Mouse (Mus musculus): ENCODE results near the gene Ptms.

Gene Ptms

GRCm38 (mm10) chr6:124919695-124920317 is at the start of gene Ptms:
Gene Ptms (minus strand): TSS chr6:124920103.
- no peak for DNase-seq (ENCODE audit: low read depth in 2 of 2, low spot score in 2 of 2)

GRCm38 (mm10) chr6:124967766-124968165 is 47.9 kb upstream of the Ptms start:
- peak; percentile 31 to 59 for DNase-seq (ENCODE audit: low read depth in 2 of 2, low spot score in 2 of 2)

DNA sequence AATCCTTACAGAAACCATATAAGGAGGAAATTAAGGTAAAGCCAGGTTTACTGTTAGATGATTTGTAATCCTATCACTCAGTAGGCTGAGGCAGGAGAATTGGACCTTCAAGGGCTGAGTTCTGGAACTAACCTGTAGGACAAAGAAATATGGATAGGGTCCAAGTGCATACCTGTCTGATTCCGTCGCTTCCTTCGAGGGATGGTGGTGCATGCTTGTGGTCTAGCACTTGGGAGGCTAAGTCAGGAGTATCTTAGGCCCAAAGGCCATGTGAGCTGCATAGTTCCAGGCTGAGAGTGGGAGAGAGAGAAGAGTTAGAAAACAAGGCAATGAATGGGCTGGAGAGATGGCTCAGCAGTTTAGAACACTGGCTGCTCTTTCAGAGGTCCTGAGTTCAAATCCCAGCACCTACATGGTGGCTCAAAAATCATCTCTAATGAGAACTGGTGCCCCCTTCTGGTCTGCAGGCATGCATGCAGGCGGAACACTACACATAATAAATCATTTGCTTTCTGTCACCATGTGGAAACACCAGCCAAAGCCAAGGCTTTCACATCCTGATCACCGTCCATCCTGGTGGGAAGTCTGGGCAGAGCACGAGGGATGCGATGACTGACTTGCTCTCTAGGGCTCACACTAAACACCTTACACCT is 46.7 kb upstream of the Ptms start:
- peak in 1 of 2 experiments; percentile 5 for DNase-seq (ENCODE audit: low read depth in 2 of 2, low spot score in 2 of 2)

DNA sequence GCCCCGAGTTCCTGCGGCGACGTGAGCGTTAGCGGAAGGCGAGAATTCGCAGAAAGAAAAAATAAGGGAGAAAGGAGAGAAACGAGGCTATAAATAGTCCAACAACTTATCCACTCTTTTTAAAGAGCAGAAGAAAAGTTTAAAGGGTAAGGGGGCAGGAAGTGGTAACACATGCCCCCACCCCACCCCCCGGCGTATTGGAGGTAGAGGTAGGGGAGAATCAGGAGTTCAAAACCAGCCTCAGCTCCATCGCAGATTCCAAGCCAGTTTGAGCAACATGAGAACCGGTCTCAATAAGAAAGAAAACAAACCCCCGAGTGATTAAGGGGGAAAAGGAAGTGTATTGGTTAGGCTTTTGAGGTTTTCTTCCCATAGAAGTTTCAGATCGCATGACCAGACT is 45.8 kb upstream of the Ptms start:
- DNase-seq (ENCODE audit: low read depth in 2 of 2, low spot score in 2 of 2), result no peak

- peak; percentile 92 to 93 for DNase-seq (ENCODE audit: low read depth in 2 of 2, low spot score in 2 of 2)
Measured at GRCm38 (mm10) chr6:124965088-124965719, 45.3 kb upstream of the Ptms start, which contains the start of gene Cops7a. Gene Cops7a (minus strand): TSS chr6:124965538.

DNA sequence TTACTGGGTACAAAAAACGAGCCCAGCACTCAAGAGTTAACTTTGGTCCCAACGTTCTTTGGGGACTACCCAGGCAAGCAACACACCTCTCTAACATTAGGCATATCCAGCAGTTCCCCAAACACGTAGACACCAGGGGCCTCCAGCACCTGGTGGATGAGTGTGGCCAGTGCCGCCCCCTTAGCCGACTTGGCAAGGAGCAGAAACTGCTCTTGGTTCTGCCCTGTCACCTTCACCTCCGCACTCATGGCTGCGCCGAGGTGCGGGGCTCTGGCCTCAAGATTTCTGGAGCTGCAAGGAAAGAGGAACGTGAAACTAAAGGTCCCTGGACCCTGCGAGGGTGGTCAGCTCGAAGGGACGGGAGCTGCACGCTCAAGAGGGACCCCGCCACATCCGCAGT is 44.7 kb upstream of the Ptms start:
- DNase-seq (ENCODE audit: low read depth in 2 of 2, low spot score in 2 of 2), result no peak

DNA sequence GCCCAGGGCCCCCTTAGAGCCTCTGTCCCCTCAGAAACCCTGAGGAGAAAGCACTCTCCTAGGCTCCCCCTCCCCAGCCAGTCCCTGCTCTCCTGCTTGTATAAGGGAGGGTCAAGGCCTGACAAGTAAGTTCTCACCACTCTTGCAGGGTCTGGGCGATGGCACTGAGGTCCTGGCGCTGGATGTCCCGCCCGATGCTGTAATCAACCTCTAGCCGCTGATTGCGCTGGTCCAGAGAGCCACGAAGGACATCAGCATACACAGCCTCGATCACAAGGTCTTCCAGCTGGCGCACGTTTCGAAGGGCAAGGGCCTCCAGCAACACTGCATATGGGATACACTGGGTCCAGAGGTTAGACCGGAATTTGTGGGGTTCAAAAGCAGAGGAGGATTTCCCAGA is 41.1 kb upstream of the Ptms start:
- no peak for DNase-seq (ENCODE audit: low read depth in 2 of 2, low spot score in 2 of 2)

DNA sequence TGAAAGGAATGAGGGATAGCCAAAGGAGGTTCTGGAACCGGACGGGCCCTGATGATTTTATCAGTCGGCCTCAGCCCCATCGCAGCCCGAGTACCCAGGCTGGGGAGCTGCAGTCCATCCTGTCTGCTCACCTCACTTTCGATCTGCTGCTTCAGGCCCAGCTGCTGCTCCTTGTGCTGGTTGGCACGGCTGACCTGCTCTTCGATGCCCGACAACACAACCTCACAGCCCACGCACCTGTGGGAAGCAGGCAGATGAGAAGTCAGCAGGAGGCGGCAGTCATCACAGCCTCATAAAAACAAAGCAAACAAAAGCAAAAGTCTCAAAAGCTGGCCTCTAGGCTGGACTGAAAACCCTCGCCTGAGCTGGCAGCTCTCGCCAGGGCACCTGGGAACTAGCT is 40.1 kb upstream of the Ptms start:
- DNase-seq (ENCODE audit: low read depth in 2 of 2, low spot score in 2 of 2), result no peak

- no peak for DNase-seq (ENCODE audit: low read depth in 2 of 2, low spot score in 2 of 2)
Measured at GRCm38 (mm10) chr6:124958127-124958526, 38.2 kb upstream of the Ptms start.

GRCm38 (mm10) chr6:124955212-124955611 is 35.3 kb upstream of the Ptms start:
- no peak for DNase-seq (ENCODE audit: low read depth in 2 of 2, low spot score in 2 of 2)

DNA sequence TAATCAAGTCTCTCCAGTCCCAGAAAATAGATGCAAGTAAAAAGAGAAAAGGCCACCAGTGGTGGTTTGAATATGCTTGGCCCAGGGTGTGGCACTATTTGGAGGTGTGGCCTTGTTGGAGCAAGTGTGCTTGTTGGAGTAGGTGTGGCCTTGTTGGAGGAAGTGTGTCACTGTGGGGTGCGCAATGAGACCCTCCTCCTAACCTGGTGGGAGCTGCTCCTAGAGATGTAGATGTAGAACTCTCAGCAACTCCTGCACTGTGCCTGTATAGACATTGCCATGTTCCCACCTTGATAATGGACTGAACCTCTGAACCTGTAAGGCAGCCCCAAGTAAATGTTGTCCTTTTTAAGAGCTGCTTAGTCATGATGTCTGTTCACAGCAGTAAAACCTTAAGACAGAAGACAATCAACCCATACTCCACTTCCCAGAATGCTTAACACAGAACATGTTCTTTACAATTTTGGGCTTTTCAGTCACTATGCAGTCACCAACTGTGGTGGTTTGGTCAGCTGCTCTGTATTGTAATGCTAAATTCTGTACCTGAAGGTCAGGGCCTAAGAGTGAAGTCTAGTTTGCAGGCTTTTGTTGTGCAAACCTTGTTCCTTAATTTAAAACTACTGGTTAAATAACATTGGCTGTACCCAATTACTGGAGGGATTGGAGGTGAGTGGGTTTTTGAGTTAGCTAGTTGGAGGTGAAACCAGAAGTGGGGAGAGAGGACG is 34.2 kb upstream of the Ptms start:
- no peak for DNase-seq (ENCODE audit: low read depth in 2 of 2, low spot score in 2 of 2)

DNA sequence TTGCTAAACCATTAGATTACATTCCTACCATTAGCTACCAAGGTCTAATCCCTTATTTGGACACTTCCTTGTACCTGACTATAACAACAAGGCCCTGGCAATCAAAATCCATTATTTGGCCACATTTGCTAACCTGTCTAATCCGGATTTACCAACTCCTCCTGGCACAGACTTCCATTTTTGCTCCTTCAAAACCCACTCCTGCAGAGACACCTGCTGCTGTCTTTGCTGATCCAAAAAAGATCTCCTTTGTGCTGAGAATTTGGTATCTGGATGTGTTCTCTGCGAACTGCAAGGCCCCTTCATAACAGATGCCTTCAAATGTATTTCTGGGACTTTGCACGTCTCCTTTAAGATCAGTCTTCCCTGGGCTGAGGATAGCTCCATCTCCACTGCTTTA is 23.6 kb upstream of the Ptms start:
- no peak for DNase-seq (ENCODE audit: low read depth in 2 of 2, low spot score in 2 of 2)

- DNase-seq (ENCODE audit: low read depth in 2 of 2, low spot score in 2 of 2), result no peak
Measured at GRCm38 (mm10) chr6:124941679-124942078, 21.8 kb upstream of the Ptms start.

DNA sequence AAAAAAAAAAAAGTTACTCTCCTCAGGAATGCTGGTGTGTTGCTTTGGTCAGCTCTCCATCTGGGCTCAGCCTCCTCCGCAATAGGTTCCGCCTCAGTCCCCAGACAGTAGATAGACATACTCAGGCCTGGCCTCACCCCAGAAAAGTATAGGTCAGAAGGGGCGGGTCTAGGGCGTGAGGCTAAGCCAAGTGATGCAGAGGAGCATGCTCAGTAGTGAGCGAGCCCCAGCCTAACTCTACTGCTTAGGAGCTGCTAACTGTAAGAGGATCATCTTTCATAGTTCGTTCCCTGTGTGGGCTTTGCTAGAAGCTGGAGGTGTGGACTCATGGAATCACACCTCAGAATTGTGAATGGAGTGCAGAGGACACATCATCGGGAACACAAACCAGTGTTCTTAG is 18.7 kb upstream of the Ptms start:
- no peak for DNase-seq (ENCODE audit: low read depth in 2 of 2, low spot score in 2 of 2)

DNA sequence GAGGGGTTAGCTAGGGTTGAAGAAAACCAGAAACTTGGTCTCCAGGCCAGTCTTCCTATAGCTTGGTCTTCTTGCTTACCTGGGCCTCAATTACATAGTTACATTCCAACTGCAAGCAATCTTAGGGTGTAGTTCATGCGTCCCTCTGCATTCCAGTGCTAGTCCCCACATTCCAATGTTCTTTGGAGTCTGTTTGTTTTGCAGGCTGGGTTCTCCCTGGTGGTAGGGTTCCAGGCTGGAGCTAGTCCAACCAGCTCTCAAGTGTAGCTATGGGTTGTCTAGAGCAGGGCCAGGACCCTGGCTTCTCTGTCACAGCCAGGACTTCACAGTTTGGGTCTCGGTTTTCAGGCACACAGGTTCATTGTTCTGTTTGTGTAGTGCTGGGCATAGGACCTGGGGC is 17.6 kb upstream of the Ptms start:
- DNase-seq (ENCODE audit: low read depth in 2 of 2, low spot score in 2 of 2), result no peak

DNA sequence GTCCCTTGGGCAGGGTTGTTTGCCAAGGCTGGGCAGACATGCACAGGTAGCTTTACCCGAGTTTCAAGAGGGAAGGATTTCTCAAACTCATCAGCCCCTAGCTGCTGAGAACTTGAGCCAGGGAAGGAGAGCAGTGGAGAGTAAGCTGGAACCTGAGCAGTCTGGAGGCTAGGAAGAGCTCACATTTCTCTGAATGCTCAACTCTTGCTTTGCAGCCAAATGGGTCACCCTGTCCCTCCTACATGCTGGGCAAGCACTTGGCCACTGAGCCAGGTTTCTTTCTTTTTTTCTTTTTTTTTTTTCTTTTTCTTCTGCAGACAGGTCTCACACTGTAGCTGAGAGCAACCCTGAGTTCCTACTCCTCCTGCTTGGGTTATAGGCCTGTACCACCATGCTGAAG is 16.8 kb upstream of the Ptms start:
- DNase-seq (ENCODE audit: low read depth in 2 of 2, low spot score in 2 of 2), result no peak

GRCm38 (mm10) chr6:124934670-124935069 is 14.8 kb upstream of the Ptms start:
- DNase-seq (ENCODE audit: low read depth in 2 of 2, low spot score in 2 of 2), result no peak

GRCm38 (mm10) chr6:124933127-124933526 is 13.2 kb upstream of the Ptms start:
- DNase-seq (ENCODE audit: low read depth in 2 of 2, low spot score in 2 of 2), result no peak

DNA sequence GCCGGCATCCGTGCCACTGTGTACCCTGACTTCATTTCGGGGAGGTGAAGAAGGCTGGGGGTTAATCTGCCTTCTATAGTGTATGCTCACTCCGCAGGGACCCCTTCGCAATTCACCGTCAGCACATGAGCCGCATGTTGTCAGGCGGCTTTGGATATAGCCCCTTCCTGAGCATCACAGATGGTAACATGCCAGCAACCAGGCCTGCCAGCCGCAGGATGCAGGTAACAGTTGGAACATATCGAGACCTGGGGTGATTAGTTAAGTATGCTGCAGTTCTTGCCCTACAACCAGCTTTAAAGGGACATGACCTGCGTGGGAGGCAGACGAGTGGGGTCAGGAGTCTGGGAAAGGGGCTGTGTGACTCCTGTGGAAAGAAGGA is 12.4 kb upstream of the Ptms start:
- no peak for DNase-seq (ENCODE audit: low read depth in 2 of 2, low spot score in 2 of 2)

DNA sequence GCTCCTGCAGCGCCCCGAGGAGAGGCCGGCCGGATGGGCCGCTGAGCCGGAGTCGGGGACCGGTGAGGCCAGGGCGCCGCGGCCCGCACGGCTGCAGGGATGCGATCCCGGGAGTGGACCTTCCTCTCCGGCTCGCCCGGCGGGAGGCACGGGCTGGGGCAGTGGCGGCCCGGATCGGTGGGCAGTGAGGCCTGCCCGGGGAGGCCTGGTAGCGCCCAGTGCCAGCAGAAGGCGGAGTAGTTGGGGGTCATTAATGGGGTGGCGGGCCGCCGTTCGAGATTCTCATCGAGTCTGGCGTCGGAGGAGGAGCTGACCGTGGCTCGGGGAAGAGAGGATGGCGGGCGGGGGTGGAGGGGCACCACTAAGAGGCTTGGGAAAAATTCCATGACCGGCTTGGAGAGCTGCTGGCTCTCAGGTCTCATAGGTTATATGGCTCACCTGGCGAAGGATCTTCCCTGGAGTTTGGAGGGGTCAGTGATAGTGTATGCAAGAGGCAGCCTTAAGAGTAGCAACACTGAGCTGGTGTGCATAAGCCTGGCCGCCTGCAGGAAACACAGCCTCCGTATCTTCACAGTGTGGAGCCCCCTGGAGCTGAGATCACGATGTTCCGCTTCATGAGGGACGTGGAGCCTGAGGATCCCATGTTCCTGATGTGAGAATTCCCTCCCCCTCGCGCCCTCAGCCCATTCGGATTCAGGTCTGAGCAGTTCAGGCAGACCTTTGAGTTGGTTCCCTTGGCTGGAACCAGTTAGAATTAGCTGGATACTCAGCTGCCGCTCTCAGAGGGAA is 11.8 kb upstream of the Ptms start:
- DNase-seq (ENCODE audit: low read depth in 2 of 2, low spot score in 2 of 2), result peak; percentile 28 to 35

Measured in CD8-positive naive resting alpha-beta T cell, adult 2 months (primary cell).